Mouse (Mus musculus) cerebellum, adult 18-20 months (tissue): ENCODE results near the gene Ms4a8a.
A peak's percentile ranks its signal among the peaks of the same experiment; 100 is the strongest.
"Not testable (repeated sequence)": the region's sequence is repeated elsewhere in the genome, so short reads cannot be mapped to it uniquely, and the experiment has no call there.

Experiments
- DNase-seq, 2 experiments: peaks; one replicate each; pipeline ENCODE4 v3.0.0; 2021

The Ms4a8a gene

GRCm38 (mm10) chr19:11080934-11081333, at the start of gene Ms4a8a:
TSS of gene Ms4a8a (minus strand) at chr19:11081102.
- no peak for DNase-seq

GRCm38 (mm10) chr19:11129702-11130101, 48.8 kb upstream of the Ms4a8a start:
- DNase-seq = no peak

DNA sequence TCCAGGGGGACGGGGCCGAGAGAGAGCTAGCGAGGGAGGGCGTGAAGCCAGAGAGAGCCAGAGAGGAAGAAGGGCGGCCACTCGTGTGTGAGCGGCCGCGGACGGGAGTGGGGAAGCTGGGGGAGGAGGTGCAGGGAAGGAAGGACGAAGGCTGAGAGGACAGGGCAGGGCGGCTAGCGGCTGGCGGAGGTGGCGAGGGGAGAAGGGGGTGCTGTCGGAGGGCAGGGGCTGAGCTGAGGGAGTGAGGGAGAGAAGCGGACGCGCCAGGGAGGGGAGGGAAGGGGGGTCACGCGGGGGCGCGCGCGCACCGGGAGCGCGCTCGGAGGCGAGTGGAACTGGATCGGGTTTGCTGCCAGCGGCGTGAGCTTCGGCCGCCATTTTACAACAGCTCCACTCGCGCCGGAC, 40.1 kb upstream of the Ms4a8a start:
- peak; percentile 20 to 22 for DNase-seq

DNA sequence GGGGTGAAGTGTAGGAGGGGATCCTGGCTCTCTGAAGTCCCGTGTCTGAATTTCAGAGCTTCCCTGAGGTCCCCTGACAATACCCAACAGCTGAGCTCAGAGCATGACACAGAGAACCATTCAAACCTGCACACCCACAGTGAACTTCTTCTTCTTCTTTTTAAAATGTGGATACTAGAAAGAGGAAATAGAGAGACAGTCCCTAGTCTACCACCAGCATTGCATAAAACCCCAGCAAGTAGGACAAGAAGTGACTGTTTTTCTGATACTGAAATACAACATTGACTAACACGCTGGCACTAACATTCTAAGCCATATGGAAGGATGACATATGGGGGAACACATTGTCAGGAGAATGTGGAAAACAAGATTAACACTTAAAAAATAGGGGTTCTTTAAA, 38.4 kb upstream of the Ms4a8a start:
- DNase-seq = no peak

GRCm38 (mm10) chr19:11107746-11108145, 26.8 kb upstream of the Ms4a8a start:
- no peak for DNase-seq

DNA sequence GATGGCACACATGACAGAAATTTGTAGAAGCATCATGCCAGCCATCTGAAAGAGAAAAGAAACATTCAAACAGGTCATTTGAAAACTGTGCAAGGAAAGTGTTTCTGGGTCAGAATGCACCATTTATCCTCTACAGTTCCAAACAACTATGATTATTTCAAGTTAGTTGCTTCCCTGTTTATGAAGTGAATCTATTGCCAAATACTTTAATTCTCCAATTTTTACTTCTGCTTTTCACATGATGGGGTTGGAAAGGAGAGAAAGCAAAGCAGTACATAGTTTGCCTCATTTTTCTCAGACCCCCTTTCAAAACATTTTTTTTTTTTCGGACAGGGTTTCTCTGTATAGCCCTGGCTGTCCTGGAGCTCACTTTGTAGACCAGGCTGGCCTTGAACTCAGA, 21.0 kb upstream of the Ms4a8a start:
- no peak for DNase-seq

- DNase-seq = no peak
Measured at GRCm38 (mm10) chr19:11098401-11098800, 17.5 kb upstream of the Ms4a8a start.

DNA sequence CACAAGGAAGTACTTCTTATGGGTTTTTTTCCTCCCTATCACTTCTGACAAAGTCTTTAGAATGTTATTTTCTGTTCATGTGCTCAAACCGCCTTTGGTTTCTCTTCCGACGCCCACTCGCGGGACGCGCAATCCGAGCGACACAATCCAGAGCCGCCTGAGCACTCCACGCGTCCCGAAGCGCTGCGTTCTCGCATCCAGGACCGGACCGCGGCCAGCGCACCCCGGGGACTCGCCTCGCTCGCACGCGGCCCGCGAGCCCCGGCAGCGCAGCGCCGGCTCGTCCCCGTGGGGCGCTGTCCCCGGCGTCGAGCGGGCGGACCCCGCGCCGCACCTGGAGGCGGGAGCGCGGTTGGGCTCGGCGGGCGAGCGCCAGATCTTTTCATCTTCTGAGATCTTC, 11.2 kb upstream of the Ms4a8a start:
- not testable (repeated sequence) for DNase-seq

- DNase-seq = no peak
Measured at GRCm38 (mm10) chr19:11070364-11070763, 10.5 kb downstream of the Ms4a8a start.

GRCm38 (mm10) chr19:11065202-11065875, 15.6 kb downstream of the Ms4a8a start:
- no peak for DNase-seq

DNA sequence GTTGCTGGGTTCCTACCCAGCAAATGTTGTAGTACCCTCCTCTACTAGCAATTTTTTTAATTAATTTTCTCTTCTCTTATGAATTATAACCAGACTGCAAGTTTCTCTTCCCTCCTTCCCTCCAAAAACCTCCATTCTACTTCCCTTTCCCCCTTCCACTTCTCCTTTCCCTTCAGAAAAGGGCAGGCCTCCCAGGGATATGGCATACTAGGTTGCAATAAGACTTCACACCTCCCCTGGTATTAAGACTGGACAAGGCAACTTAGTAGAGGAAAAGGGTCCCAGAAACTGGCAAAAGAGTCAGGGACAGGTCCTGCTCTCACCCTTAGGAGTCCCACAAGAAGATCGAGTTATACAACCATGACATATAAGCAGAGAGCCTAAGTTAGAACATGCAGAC, 20.0 kb downstream of the Ms4a8a start:
- DNase-seq = no peak

DNA sequence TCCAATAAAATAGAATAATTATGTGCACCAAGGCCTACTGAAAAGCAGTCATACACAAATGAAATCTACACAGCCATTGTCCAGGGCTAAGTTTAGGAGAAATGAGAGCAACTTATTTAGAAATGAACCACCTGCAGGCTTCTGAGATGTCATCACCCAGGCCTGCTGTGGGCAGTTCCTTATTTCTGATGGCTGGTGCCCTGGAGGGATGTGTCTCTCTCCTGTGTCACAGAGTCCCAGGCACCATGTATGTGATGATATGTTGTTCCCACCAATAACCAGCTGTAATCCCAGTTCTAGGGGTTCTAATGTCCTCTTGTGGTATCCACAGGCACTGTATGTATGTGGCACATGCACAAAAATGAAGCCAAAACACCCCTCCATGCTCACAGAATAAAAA, 20.9 kb downstream of the Ms4a8a start:
- no peak for DNase-seq

DNA sequence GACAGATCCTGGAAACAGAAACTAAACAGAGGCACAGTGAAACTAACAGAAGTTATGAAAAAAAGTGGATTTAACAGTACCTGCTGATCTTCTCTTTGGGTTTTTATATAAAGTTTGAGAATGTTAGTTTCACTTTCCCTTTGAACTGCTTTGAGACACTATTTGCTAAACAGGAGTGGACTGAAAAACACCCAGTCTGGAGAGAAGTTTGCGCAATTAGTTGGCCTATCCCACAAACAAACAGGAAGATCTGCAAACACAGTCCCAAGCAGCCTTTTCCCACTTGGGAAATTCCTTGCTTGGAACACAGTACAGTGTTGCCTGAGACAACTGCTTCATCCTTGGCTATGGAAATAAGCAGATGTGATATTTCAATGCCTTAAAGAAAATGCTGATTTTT, 25.2 kb downstream of the Ms4a8a start:
- not testable (repeated sequence) for DNase-seq

DNA sequence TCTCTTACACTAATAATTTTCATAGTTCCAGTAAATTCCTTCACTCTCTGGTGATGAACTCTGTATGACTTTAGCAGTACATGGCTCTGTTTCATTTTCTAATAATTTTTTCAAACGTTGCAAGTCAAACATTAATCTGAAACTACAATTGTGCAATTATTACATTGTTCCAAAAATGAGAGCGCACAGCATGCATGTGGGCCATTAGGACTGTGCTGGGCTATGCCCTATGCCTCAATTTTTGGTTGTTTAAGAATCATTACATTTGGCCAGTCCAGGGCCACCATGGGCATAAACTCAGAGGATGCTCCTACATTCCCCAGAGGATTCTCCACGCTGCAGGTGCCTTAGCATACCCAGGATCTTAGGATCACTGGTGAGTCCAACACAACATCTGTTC, 27.6 kb downstream of the Ms4a8a start:
- DNase-seq = no peak

DNA sequence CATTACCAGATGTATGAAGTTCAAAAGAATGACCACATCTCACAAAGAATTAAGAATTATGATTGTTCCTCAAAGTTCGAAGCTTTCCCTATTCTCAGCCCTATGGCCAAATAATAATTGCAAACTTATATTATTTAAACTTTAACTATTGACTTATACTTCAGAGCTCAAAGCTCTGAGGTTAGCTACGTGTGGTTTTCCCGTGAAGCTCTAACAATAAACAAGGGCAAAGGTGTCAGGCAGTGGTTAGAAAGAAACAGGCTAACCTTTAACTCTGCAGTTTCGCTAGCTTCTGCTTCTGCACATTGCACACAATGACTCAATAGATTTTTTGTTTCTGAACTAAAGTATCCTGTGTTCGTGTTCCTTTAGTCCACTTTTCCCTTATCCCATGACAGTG, 28.0 kb downstream of the Ms4a8a start:
- DNase-seq = no peak

GRCm38 (mm10) chr19:11050286-11050685, 30.6 kb downstream of the Ms4a8a start:
- DNase-seq = no peak

DNA sequence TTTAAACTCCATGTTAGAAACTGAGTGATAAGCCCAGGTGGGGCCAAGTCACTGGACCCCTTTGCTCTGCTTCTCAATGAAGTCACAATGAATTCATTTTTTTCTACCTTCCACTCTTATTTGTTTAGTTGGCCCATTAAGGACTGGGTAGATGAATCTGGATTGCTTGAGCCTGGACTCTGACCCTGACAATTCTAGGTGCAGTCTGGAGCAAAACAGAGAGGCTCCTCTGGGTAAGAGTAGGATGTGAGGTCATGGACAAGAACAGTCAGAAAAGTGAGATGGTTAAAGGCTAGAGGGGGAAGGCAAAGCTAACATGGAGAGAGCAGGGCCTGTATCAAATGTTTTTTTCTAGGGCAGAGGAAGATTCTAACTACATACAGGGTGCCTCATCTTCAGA, 31.5 kb downstream of the Ms4a8a start:
- DNase-seq = no peak

GRCm38 (mm10) chr19:11048503-11048902, 32.4 kb downstream of the Ms4a8a start:
- DNase-seq = no peak

DNA sequence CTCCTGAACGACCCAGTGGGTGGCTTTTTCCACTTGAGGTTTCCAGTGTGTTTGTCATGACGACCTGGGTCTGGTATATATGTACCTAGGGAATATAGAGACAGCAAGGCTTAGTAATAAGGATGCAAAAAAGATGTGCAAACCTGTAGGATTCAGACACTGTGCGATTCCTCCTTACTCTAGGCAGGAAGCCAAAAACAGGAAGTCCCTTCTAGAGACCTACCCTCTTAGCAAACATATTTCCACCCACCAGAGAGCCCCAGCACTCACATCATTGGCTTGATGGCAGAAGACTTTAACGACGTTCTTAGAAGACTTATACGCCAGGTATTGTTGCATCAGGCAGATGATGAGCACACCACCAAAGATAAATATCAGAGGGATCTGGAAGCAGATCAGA, 32.9 kb downstream of the Ms4a8a start:
- no peak for DNase-seq

DNA sequence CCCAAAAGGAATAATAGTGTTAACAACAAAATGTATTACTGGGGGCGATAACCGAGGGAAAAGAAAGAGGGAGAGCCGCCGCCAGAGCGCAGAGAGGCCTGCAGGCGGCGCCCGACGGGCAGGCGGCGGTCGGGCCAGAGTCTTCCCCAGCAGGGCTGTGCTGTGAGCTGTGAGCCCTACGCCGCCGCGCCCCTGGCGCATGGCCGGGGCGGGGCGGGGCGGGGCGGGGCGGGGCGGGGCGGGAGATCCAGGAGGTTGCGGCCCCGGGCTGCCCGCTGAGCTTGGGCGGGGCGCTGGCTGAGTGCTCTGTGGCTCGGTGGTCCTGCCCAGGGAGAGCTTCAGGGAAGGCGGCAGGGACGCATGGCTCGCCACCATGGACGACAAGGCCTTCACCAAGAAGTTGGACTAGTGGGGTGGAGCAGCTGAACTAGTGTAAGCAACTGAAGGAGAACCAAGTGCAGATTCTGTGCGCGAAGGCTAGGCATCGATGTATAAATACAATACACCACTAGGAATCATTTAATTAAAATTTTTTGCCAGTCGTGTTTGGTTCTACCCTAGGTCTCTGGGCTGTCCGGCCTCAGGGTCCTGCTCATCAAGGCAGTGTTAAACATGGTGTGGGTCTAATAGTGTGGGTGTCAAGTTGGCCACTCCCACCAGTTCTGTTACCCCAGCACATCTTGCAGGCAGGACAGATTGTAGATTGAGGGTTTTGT, 35.7 kb downstream of the Ms4a8a start:
- DNase-seq = peak in 1 of 2 experiments; percentile 4

DNA sequence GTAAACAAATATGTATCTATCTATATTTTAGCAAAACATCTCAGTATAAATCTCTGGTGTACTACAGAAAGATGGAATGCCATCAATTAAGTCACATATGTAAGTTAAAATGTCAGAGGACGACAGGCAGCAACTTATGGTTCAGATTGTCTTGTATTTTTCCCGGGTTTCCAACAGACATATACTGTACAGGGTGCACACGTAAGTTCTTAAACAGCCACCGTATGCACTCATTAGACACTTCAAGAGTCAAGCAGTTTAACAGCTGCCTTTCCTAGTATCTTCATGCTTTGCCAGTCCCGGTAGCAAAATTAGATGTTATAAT, 36.3 kb downstream of the Ms4a8a start:
- no peak for DNase-seq

DNA sequence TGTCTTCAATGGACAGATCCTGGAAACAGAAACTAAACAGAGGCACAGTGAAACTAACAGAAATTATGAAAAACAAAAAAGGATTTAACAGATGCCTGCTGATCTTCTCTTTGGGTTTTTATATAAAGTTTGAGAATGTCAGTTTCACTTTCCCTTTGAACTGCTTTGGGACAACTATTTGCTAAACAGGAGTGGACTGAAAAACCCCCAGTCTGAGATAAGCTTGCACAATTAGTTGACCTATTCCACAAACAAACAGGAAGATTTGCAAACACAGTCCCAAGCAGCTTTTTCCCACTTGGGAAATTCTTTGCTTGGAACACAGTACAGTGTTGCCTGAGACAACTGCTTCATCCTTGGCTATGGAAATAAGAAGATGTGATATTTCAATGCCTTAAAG, 43.3 kb downstream of the Ms4a8a start:
- no peak for DNase-seq

DNA sequence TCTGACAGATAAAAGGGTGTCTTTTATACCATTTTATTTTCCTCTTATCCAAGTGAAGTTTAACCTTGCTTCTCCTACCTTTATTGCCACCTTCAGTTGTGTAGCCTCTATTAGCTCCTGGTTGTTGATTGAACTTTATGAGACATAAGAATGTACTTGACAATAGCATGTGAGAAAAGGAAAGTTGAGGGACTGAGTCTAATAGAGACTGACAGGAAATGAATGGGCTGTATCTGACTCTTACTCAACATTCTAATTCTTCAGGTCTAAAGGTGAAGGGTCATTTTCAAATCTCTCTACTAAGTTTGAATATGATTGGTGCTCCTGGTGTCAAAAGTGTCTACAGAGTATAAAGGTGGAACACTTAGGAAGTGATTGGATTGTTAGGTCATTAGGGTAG, 58.5 kb downstream of the Ms4a8a start:
- no peak for DNase-seq

GRCm38 (mm10) chr19:11017891-11018290, 63.0 kb downstream of the Ms4a8a start, which contains the start of gene Ms4a18:
TSS of gene Ms4a18 (minus strand) at chr19:11018031.
- DNase-seq = no peak
